Mouse (Mus musculus) olfactory bulb, adult 2 months (tissue): ENCODE measurements at regions not wholly inside any gene's neighbourhood (a gene's known extent, or its start where the extent isn't known, plus 50 kb on each side); places are given as distances from the start of the nearest gene placed in this dataset.

Experiments
- CTCF ChIP-seq: fragments of 200-500 bp; IDR thresholded peaks from 2 replicates; pipeline ENCODE4 v1.5.1; 2012; ENCODE audit warnings: low read depth, mild to moderate bottlenecking, low read length, moderate library complexity; ENCODE audit not compliant: insufficient read depth
- POLR2A ChIP-seq: fragments of 200-500 bp; IDR thresholded peaks from 2 replicates; pipeline ENCODE4 v1.6.1; 2012; ENCODE audit warnings: mild to moderate bottlenecking, low read depth, low read length, moderate library complexity; ENCODE audit not compliant: insufficient read depth

DNA sequence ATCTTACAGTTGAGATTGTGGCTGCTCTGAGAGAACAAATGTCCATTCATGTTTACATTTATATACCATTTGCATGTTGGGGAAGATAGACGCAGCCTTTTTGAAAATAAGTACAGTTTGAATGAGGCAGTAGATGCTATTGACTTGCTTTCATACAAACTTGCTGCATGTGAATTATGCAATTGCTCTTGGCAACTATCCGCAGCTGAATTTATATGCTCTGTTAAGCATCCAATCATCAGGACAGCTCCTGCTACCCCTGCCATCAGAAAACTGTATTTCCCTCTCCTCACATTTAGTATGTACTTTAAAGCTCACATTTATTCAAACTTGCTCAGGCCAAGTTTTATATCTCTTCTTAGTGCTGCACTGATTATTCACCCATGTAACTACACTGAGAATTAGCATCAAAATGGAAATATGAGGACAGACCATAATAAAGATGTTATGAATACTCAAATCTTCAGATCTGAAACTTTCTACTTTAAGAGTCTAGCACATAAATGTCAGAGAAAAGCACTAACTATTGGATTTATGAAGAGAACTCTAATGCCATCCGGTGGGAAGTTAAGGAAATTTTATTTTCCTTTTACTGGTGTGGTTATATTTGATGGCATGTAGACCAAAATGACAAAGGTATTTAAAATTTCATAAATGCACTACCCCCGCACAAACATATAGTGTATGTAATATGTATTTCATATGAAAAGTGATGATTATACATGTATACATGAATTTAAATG is 358.0 kb upstream of the Tyrp1 start:
- TF ChIP-seq CTCF: no peak
- TF ChIP-seq POLR2A: no peak
